Mouse (Mus musculus): Measurements from ENCODE around the gene Rpl3. TPM values are rescaled to one million over a fixed set of nuclear protein-coding genes. Genes with fewer than 3 reads are reported as not detected.

Rpl3 gene
- polyA plus RNA-seq, 1 experiment from 2014 or later, result 407 TPM

GRCm38 (mm10) chr15:80107575-80107974 is 15.9 kb upstream of the Rpl3 start:
- Histone ChIP-seq H3K27ac (ENCODE audit: low read depth) (no peak overlapping the region), H3K27me3 (ENCODE audit: insufficient read depth, low read length) (no peaks in the 10 kb centered on the region), H3K4me2 (ENCODE audit: low read depth, low read length) (no peak overlapping the region), H3K9ac (replicated peaks) (no peak overlapping the region), H3K4me1 (ENCODE audit: insufficient read depth) (peaks cover 7% of the 10 kb centered on the region; the same call in 1 of the 2 replicates), H3K4me3 (ENCODE audit: low read depth, low read length) (no peak overlapping the region), H3K36me3 (replicated peaks; ENCODE audit: insufficient read depth, low read length) (no peaks in the 10 kb centered on the region), H3K9me3 (ENCODE audit: low read length) (no peaks in the 10 kb centered on the region)
- TF ChIP-seq CTCF (IDR thresholded peaks at IDR 0.05; ENCODE audit: low read depth) (peak; percentile 33; the same call in 1 of the 2 replicates), EP300 (IDR thresholded peaks at IDR 0.05; ENCODE audit: low read depth) (no peak)
- ATAC-seq (no peak), DNase-seq (no peak)
- WGBS (ENCODE audit: insufficient replicate concordance), result 77% methylated on average over 3 of the region's 3 CpGs

- no peak overlapping the region for H3K4me2 ChIP-seq (ENCODE audit: low read depth, low read length)
- no peak overlapping the region for H3K4me3 ChIP-seq (ENCODE audit: low read depth, low read length)
- WGBS (ENCODE audit: insufficient replicate concordance), result 91% methylated on average over 8 of the region's 8 CpGs
- H3K9me3 ChIP-seq (ENCODE audit: low read length), result no peaks in the 10 kb centered on the region
- peaks cover 7% of the 10 kb centered on the region; the same call in 1 of the 2 replicates for H3K4me1 ChIP-seq (ENCODE audit: insufficient read depth)
- no peaks in the 10 kb centered on the region for H3K27me3 ChIP-seq (ENCODE audit: insufficient read depth, low read length)
- no peak overlapping the region for H3K9ac ChIP-seq (replicated peaks)
- no peak for DNase-seq
- H3K27ac ChIP-seq (ENCODE audit: low read depth), result no peak overlapping the region
- no peak for ATAC-seq
- no peak for TF ChIP-seq CTCF (IDR thresholded peaks at IDR 0.05; ENCODE audit: low read depth)
- TF ChIP-seq EP300 (IDR thresholded peaks at IDR 0.05; ENCODE audit: low read depth), result no peak
- H3K36me3 ChIP-seq (replicated peaks; ENCODE audit: insufficient read depth, low read length), result no peaks in the 10 kb centered on the region
Measured at GRCm38 (mm10) chr15:80107143-80107542, 15.5 kb upstream of the Rpl3 start.

- H3K4me3 ChIP-seq (ENCODE audit: low read depth, low read length), result no peak overlapping the region
- no peaks in the 10 kb centered on the region for H3K36me3 ChIP-seq (replicated peaks; ENCODE audit: insufficient read depth, low read length)
- TF ChIP-seq CTCF (IDR thresholded peaks at IDR 0.05; ENCODE audit: low read depth), result peak; percentile 50
- no peak for TF ChIP-seq EP300 (IDR thresholded peaks at IDR 0.05; ENCODE audit: low read depth)
- no peak overlapping the region for H3K9ac ChIP-seq (replicated peaks)
- WGBS (ENCODE audit: insufficient replicate concordance), result 60% methylated on average over 12 of the region's 12 CpGs
- H3K27me3 ChIP-seq (ENCODE audit: insufficient read depth, low read length), result no peaks in the 10 kb centered on the region
- no peak overlapping the region for H3K4me2 ChIP-seq (ENCODE audit: low read depth, low read length)
- H3K9me3 ChIP-seq (ENCODE audit: low read length), result no peaks in the 10 kb centered on the region
- peaks cover 7% of the 10 kb centered on the region; the same call in 1 of the 2 replicates for H3K4me1 ChIP-seq (ENCODE audit: insufficient read depth)
- H3K27ac ChIP-seq (ENCODE audit: low read depth), result no peak overlapping the region
- DNase-seq (no peak), ATAC-seq (no peak)
Measured at GRCm38 (mm10) chr15:80105490-80106410, 14.1 kb upstream of the Rpl3 start.

- no peaks in the 10 kb centered on the region for H3K36me3 ChIP-seq (replicated peaks; ENCODE audit: insufficient read depth, low read length)
- TF ChIP-seq EP300 (IDR thresholded peaks at IDR 0.05; ENCODE audit: low read depth) (no peak), CTCF (IDR thresholded peaks at IDR 0.05; ENCODE audit: low read depth) (no peak)
- no peaks in the 10 kb centered on the region for H3K27me3 ChIP-seq (ENCODE audit: insufficient read depth, low read length)
- H3K4me3 ChIP-seq (ENCODE audit: low read depth, low read length), result no peak overlapping the region
- WGBS (ENCODE audit: insufficient replicate concordance), result 64% methylated on average over 6 of the region's 6 CpGs
- no peak for DNase-seq
- H3K4me1 ChIP-seq (ENCODE audit: insufficient read depth), result peaks cover 19% of the 10 kb centered on the region
- H3K27ac ChIP-seq (ENCODE audit: low read depth), result no peak overlapping the region
- H3K9me3 ChIP-seq (ENCODE audit: low read length), result no peaks in the 10 kb centered on the region
- no peak overlapping the region for H3K4me2 ChIP-seq (ENCODE audit: low read depth, low read length)
- H3K9ac ChIP-seq (replicated peaks), result no peak overlapping the region
- no peak for ATAC-seq
Measured at GRCm38 (mm10) chr15:80102495-80102894, 10.8 kb upstream of the Rpl3 start.

GRCm38 (mm10) chr15:80101503-80101902 is 9.8 kb upstream of the Rpl3 start:
- H3K27me3 ChIP-seq (ENCODE audit: insufficient read depth, low read length), result no peaks in the 10 kb centered on the region
- no peak overlapping the region for H3K27ac ChIP-seq (ENCODE audit: low read depth)
- WGBS (ENCODE audit: insufficient replicate concordance), result 85% methylated on average over 6 of the region's 6 CpGs
- ATAC-seq (no peak), DNase-seq (no peak)
- TF ChIP-seq EP300 (IDR thresholded peaks at IDR 0.05; ENCODE audit: low read depth), result no peak
- no peak for TF ChIP-seq CTCF (IDR thresholded peaks at IDR 0.05; ENCODE audit: low read depth)
- H3K9ac ChIP-seq (replicated peaks), result no peak overlapping the region
- H3K36me3 ChIP-seq (replicated peaks; ENCODE audit: insufficient read depth, low read length), result no peaks in the 10 kb centered on the region
- H3K4me1 ChIP-seq (ENCODE audit: insufficient read depth), result peaks cover 27% of the 10 kb centered on the region
- no peaks in the 10 kb centered on the region for H3K9me3 ChIP-seq (ENCODE audit: low read length)
- H3K4me3 ChIP-seq (ENCODE audit: low read depth, low read length), result no peak overlapping the region
- no peak overlapping the region for H3K4me2 ChIP-seq (ENCODE audit: low read depth, low read length)

GRCm38 (mm10) chr15:80100871-80101270 is 9.2 kb upstream of the Rpl3 start:
- ATAC-seq (no peak), DNase-seq (no peak)
- H3K9ac ChIP-seq (replicated peaks), result no peak overlapping the region
- H3K27me3 ChIP-seq (ENCODE audit: insufficient read depth, low read length), result no peaks in the 10 kb centered on the region
- no peak overlapping the region for H3K4me3 ChIP-seq (ENCODE audit: low read depth, low read length)
- 66% methylated on average over 10 of the region's 10 CpGs for WGBS (ENCODE audit: insufficient replicate concordance)
- no peaks in the 10 kb centered on the region for H3K9me3 ChIP-seq (ENCODE audit: low read length)
- H3K4me2 ChIP-seq (ENCODE audit: low read depth, low read length), result no peak overlapping the region
- no peak overlapping the region for H3K27ac ChIP-seq (ENCODE audit: low read depth)
- H3K4me1 ChIP-seq (ENCODE audit: insufficient read depth), result peaks cover 27% of the 10 kb centered on the region
- H3K36me3 ChIP-seq (replicated peaks; ENCODE audit: insufficient read depth, low read length), result no peaks in the 10 kb centered on the region
- no peak for TF ChIP-seq EP300 (IDR thresholded peaks at IDR 0.05; ENCODE audit: low read depth)
- TF ChIP-seq CTCF (IDR thresholded peaks at IDR 0.05; ENCODE audit: low read depth), result no peak

Measured in liver, postnatal 0 days (tissue).